Mouse (Mus musculus) testis, postnatal 14 days (tissue): Measurements from ENCODE around the gene Herc1.

ENCODE experiments used
- DNase-seq: peaks from one replicate; pipeline ENCODE4 v3.0.0; 2021; ENCODE audit warnings: low spot score

Gene Herc1

GRCm38 (mm10) chr9:66521595-66521994 lies 171.3 kb downstream of the Herc1 start:
- no peak for DNase-seq

DNA sequence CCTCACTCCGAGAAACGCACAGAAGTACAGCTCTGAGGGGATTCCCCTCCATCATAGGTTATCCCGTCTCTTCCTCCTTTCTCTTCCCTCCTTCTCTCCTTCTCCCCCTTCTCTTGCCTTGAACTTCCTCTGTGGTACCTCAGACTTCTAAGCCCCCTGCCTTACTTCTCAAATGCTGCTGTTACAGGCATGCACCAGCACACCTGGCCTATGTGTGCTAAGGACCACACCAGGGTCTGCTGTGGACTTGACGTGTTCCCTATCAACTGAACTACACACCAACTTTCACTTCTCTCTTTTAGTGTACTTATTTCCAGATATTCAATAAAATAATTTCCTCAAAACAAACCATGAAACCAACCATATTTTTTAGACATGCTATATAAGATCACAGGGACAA lies 192.5 kb downstream of the Herc1 start:
- no peak for DNase-seq
